Mouse (Mus musculus): Measurements from ENCODE around the gene Esr2.
A peak's percentile ranks its signal among the peaks of the same experiment; 100 is the strongest.

Gene Esr2

GRCm38 (mm10) chr12:76085956-76086905 lies 90.8 kb downstream of the Esr2 start:
- peak; percentile 19 to 25 for DNase-seq (ENCODE audit: low spot score in 2 of 2)

DNA sequence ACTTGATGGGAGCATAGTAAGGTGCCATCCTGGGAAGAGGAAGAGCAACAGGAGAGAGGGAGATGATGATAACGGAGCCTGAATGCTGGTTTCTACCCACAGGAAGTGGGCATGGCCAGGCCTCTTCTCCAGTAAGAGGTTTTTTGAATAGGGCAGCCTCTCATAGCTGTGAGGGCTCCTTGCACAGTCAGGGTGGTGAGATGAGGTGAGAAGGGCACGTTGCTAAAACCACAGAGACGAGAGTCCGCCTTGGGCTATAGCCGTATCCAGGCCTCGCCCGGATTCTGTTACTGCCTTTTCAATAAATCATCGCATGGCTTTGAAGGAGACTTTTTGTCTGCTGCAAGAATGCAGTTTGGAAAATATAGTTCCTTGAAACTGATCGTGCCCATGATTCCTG lies 92.0 kb downstream of the Esr2 start:
- DNase-seq (ENCODE audit: low spot score in 2 of 2): no peak

- no peak for DNase-seq (ENCODE audit: low spot score in 2 of 2)
Observed at GRCm38 (mm10) chr12:76081557-76082211, 95.4 kb downstream of the Esr2 start.

DNA sequence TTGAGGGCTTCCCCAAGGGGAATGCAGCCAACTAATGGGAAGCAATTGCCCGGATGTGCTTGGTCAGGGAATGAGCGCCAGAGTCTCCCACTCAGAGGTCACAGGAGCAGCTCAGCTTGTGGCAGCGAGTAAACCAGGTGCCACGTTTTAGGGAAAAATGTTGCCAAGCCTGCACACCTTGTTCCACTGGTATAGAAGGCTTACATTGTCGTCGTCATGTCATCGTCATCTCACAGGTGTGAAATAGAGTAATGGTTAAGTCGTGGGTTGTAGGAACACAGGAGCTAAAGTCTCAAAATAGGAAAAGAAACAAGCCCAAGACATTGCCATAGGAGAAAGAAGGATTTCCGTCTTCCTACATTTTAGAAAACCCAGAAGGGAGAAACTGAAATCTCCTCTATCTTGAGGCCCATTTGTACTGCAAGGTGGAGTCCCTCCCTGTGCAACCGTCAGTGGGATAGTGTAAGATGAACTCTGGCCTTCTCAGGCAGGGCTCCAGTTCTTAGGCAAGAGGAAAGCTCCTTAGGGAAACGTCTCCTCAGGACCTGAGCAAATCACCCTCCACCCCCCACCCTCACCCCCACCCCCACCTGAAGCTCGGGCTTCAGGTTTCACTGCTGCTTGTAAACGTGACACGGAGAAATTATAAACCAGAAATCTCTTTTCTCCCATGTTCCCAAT lies 96.0 kb downstream of the Esr2 start:
- no peak for DNase-seq (ENCODE audit: low spot score in 2 of 2)

DNA sequence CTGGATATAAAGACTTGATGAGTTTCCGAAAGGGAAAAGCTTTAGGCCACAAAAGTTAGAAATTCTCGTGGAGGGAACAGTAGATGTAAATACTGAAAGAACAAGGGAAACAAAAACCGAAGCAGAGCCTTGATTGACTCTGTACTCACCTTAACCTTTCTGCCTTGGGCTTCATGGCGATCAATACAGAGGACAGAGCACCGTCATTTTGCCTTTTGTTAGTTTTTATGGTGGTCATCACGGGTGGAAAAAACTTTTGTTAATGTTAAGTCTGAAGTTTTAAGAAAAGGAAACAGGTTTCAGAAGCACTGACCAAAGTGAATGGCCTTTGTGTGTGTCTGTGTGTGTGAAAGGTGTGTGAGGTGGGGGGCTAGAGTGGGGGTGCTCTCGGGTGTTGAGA lies 103.1 kb downstream of the Esr2 start:
- DNase-seq (ENCODE audit: low spot score in 2 of 2): no peak

DNA sequence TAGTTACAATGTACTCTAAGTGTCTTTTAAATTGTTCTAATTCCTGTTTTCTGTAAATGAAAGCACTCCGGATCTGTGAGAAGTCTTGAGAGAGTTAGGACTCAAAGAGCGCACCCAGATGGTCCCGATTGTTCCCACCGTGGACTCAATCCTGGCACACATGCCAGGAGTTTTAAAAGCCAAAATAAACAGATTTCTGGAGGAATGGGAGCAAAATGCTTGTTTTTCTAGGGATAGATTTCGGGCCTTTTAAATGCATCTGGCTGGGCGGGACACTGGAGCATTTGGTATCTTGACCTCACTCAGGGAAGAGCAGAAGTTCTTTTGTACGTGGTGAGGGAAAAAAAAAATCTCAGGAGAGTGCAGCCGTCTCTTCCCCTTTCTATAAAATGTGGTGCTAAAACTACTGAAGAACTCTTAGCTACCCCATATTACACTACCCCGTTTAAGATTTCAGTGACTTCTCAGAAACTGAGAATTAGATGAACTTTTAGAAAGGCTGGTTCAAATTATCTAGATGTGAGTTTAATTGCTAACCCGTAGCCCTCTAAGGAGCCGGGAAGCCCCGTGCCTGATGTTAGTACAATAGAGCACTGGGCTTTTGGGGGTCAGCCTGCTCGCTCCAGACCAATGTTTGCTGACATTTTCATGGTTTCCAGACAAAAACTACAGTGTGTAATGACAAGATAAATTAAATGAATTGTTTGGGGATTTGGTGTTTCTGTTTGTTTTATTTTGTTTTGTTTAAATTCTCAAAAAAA lies 103.8 kb downstream of the Esr2 start:
- no peak for DNase-seq (ENCODE audit: low spot score in 2 of 2)

DNA sequence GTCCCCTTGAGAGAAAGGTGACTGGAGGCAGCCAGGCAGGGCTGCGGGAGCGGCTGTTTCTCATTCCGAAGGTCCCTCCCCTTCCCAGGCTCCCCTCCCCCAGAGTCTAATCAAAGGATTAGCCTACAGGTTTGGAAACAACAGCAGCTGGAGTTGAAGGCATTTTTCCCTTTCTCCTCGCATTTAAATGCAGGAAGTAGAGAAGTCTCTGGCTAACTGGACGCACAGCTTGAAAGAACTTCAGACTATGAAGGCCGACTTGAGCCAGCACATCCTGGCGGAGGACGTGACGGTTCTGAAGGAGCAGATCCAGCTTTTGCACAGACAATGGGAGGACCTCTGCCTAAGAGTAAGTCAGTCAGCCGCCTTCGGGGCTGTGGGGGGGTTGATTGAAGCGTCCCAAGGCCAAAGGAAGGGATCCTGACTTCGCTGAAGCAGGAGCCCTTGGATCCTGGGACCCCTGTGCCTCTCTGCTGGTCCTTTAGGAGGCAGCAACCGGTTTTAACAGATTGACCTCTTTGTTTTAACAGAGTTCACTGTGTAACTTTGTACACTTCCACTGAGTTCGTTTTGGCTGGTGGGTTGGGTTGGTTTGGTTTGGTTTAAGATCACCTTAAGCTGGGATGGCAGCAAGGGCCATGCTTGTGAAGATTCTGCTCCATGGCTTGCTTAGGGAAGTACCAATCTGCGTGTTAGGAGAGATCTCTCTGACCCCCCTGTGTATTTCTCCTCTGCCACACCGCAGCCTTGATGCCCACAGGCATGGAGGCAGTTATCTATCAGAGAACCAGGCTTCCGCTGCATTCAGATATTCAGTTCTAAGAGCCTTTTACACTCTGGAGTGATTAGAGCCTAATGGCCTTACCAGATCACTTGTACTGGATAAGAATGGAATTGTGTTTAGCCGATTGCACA lies 104.9 kb downstream of the Esr2 start:
- DNase-seq (ENCODE audit: low spot score in 2 of 2): no peak
